Mouse (Mus musculus) erythroblast, embryonic 14.5 days (primary cell): ENCODE measurements around the gene Lbx2.

Source experiments
- GATA1 ChIP-seq: IDR thresholded peaks from 2 replicates; pipeline ENCODE4 v1.6.1; 2012; ENCODE audit warnings: low read length, inconsistent platforms, mixed read lengths
- TAL1 ChIP-seq: IDR thresholded peaks from 3 replicates; pipeline ENCODE4 v1.6.1; 2012; ENCODE audit warnings: low read length, inconsistent platforms, mixed read lengths

DNA sequence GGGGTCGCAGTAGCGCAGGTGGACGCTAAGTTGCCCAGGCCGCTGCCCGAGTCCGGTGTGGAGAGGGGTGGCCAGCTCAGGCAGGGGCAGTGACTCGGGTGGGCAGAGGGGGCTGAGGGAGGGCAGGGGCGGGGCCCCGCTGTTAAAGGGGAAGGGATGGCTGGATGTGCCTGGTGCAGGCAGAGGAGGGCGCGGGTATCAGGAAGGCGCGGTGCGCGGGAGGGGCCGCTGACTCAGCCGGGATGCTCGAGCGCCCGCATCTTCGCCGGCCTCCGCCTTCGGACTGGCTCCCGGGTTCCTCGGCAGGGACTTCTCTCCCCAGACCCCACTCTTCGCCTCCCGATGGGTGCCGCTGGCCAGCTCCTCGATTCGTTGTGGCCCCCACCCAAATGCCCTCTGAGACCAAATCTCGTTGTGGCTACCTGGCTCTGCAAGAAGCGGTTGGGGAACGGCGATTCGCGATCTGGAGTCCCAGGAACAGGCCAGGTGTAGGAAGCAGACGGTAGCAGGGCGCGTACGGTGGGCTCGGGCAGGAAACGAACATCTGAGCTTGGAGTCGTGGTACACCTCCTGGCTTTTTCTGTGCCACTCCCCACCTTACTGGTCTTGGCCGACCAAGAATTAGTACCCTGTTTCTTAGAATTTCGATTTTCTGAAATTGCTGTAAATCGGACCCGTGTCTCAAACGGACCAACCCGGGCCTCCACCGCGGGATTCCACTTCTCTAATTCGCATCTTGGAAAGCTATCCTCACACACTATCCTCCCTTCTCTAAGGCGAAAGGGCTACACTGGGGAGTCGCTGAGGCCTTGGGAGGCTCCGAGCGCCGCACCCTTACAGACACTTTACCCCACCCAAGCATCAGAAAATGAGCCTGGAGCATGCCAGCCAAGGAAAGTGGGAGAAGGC, 15.6 kb upstream of the Lbx2 start:
- TF ChIP-seq TAL1: no peak
- no peak for TF ChIP-seq GATA1
